Mouse (Mus musculus): Measurements from ENCODE around the gene Olfr1412.

The Olfr1412 gene

GRCm38 (mm10) chr1:92585479-92585878 is at the start of gene Olfr1412:
TSS of gene Olfr1412 (plus strand) at chr1:92585779.
- in situ Hi-C loops (cut with MboI; ENCODE audit: unreplicated experiment in 2 of 2), result no loop called here

GRCm38 (mm10) chr1:92536972-92537371 is 48.6 kb upstream of the Olfr1412 start:
- in situ Hi-C loops (cut with MboI; ENCODE audit: unreplicated experiment in 2 of 2), result no loop called here

GRCm38 (mm10) chr1:92539071-92539470 is 46.5 kb upstream of the Olfr1412 start:
- in situ Hi-C loops (cut with MboI; ENCODE audit: unreplicated experiment in 2 of 2), result no loop called here

DNA sequence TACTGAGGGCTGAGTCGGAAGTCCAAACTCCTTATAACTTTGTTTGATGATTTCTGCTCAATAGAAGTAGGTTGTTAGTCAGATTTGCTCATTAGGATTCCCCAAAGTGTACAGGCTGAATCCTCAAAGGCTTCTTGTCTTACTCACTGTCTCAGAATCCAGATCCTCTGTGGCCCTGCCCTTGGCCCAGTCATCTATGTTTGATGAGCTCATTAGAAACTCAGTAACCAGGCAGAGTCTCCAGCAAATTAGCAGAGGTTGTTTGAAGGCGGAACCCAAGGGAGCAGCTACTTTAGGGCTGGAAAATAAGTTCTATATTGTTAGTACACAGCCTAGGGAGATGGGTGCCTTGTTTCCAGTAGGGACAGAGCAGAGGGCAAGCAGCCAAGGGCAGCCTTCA is 39.6 kb upstream of the Olfr1412 start:
- in situ Hi-C loops (cut with MboI; ENCODE audit: unreplicated experiment in 2 of 2), result no loop called here

- in situ Hi-C loops (cut with MboI; ENCODE audit: unreplicated experiment in 2 of 2), result no loop called here
Measured at GRCm38 (mm10) chr1:92571022-92571421, 14.6 kb upstream of the Olfr1412 start, which contains the start of gene Olfr1413. TSS of gene Olfr1413 (plus strand) at chr1:92571322.

DNA sequence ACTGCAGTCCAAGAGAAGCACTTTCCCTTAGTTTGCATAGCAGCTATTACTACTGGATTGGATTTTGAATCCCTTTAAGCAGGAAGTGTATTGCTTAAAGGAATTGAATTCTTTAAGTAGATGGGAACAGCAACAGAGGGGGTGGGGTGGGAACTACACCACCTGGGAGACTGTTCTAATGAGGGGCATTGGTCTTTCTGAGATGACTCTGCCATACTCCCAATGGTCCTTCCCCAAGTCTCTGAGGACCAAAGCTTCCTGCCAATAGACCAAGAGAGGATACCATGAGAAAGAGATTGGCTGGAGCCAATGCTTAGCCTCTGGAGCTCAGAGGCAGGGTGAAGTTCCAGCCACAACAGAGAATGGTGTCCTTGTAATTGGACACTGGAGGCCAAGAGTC is 8.5 kb downstream of the Olfr1412 start, which contains the start of gene Olfr1411:
TSS of gene Olfr1411 (plus strand) at position 301 of the 400 bp plus-strand sequence.
- in situ Hi-C loops (cut with MboI; ENCODE audit: unreplicated experiment in 2 of 2), result no loop called here

GRCm38 (mm10) chr1:92596019-92596418 is 10.4 kb downstream of the Olfr1412 start:
- in situ Hi-C loops (cut with MboI; ENCODE audit: unreplicated experiment in 2 of 2), result no loop called here

DNA sequence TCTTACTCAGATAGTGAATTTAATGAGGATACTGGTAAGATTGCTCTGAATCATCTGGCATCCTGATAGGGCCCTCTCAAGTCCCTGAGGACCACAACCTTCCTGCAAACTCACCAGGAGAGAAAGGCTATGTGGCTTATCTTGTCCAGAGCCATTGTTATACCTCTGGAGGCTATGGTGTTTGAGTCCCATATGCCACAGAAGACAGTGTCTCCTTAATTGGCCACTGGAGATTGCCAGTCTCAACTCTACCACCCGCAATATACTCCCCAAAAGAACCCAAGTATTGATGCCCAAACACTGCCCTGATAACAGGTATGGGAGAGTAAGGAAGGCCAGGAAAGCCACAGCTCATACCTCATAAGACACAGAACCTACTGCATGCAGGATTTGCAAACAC is 19.9 kb downstream of the Olfr1412 start, which contains the start of gene Olfr1410:
TSS of gene Olfr1410 (plus strand) at position 301 of the 400 bp plus-strand sequence.
- in situ Hi-C loops (cut with MboI; ENCODE audit: unreplicated experiment in 2 of 2), result loop anchor here in 1 of 2 experiments (25.0 kb wide), 1 partner anchor 232 kb away; the partner anchor contains the start of gene Gpc1

DNA sequence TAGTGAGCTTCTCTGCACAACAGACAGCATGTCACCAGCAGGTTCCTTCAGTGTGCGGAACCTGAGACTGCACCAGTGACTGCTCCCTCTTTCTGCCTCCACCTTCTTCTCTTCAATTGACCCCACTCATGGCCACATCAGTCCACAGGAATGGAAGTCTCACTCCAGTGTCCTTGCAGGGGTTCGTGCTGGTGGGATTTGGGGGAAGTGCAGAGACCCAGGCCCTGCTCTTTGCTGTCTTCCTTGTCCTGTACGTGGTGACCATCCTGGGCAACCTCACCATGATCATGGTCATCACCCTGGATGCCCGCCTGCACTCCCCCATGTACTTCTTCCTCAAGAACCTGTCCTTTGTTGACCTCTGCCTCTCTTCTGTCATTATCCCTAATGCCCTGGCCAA is 22.1 kb downstream of the Olfr1412 start:
- in situ Hi-C loops (cut with MboI; ENCODE audit: unreplicated experiment in 2 of 2), result loop anchor here in 1 of 2 experiments (25.0 kb wide), 1 partner anchor 230 kb away; the partner anchor contains the start of gene Gpc1

- in situ Hi-C loops (cut with MboI; ENCODE audit: unreplicated experiment in 2 of 2), result loop anchor here (5.0 to 25.0 kb wide), 6 partner anchors 226 to 1186 kb away; partner anchors contain the start of gene Gpc1 (in 1 of the 2)
Measured at GRCm38 (mm10) chr1:92611008-92611407, 25.4 kb downstream of the Olfr1412 start.

- in situ Hi-C loops (cut with MboI; ENCODE audit: unreplicated experiment in 2 of 2), result loop anchor here (5.0 to 25.0 kb wide), 6 partner anchors 224 to 1188 kb away; partner anchors contain the start of gene Gpc1 (in 1 of the 2)
Measured at GRCm38 (mm10) chr1:92613175-92613574, 27.6 kb downstream of the Olfr1412 start.

DNA sequence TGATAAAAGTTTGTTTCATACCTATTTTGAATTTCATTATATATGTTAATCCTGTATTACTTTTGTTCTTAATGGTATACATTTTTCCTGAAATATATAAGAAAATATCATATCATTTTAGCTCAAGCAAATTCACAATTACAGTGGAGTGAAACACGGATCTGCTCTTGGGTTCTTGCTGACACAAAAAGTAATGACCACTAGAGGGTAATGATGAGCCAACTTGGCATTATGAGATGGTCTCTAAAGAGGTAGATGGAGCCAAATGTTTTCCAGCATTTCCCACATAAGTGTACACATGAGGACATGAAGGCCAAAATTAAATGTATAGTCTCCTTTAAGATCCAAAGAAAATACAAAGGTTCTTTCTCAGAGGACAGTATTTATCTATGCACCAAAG is 28.9 kb downstream of the Olfr1412 start:
- in situ Hi-C loops (cut with MboI; ENCODE audit: unreplicated experiment in 2 of 2), result loop anchor here (5.0 to 25.0 kb wide), 6 partner anchors 223 to 1190 kb away; partner anchors contain the start of gene Gpc1 (in 1 of the 2)

DNA sequence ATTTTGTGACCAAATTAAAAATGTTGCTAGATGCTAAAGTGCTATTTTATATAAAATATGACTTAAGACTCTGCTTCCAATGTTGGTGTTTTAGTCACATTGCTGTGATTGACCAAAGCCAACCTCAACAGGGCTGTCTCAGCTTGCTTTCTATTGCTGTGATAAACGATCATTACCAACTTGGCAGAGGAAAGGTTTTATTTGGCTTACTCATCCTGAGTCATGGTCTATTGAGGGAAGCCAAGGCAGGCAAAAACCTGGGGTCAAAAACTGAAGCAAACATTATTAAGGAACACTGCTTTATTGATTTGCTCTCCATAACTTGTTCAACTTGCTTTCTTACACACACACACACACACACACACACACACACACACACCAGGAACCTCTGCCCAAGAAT is 30.5 kb downstream of the Olfr1412 start:
- in situ Hi-C loops (cut with MboI; ENCODE audit: unreplicated experiment in 2 of 2), result loop anchor here (10.0 to 25.0 kb wide), 5 partner anchors 221 to 1191 kb away; partner anchors contain the start of gene Gpc1 (in 1 of the 2)

GRCm38 (mm10) chr1:92617488-92617887 is 31.9 kb downstream of the Olfr1412 start, which contains the start of gene Olfr12:
TSS of gene Olfr12 (plus strand) at chr1:92617788.
- in situ Hi-C loops (cut with MboI; ENCODE audit: unreplicated experiment in 2 of 2), result loop anchor here (10.0 to 25.0 kb wide), 5 partner anchors 220 to 1193 kb away; partner anchors contain the start of gene Gpc1 (in 1 of the 2)

DNA sequence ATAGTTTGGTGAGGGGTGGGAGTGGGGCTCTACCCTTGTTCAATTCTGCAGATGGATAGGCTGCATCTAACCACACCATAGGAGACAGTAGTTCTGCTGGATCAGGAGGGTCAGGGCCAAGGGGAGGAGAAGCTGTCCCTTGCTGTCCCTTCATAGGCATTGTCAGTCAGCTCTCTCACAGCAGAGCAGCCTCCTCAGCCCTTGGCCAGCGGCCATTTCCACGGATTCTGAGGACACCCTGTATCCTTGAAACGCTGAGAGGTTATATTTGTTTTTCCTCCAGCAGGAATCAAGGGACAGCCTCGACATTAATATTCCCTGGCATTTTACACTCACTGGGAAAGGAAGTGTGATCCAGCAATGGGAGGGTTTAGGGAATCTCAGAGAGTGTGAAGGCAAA is 32.8 kb downstream of the Olfr1412 start:
- in situ Hi-C loops (cut with MboI; ENCODE audit: unreplicated experiment in 2 of 2), result loop anchor here (10.0 to 25.0 kb wide), 5 partner anchors 219 to 1194 kb away; partner anchors contain the start of gene Gpc1 (in 1 of the 2)

GRCm38 (mm10) chr1:92628227-92628626 is 42.6 kb downstream of the Olfr1412 start:
- in situ Hi-C loops (cut with MboI; ENCODE audit: unreplicated experiment in 2 of 2), result no loop called here

- in situ Hi-C loops (cut with MboI; ENCODE audit: unreplicated experiment in 2 of 2), result no loop called here
Measured at GRCm38 (mm10) chr1:92632196-92632595, 46.6 kb downstream of the Olfr1412 start.

- in situ Hi-C loops (cut with MboI; ENCODE audit: unreplicated experiment in 2 of 2), result no loop called here
Measured at GRCm38 (mm10) chr1:92632948-92633347, 47.4 kb downstream of the Olfr1412 start.

DNA sequence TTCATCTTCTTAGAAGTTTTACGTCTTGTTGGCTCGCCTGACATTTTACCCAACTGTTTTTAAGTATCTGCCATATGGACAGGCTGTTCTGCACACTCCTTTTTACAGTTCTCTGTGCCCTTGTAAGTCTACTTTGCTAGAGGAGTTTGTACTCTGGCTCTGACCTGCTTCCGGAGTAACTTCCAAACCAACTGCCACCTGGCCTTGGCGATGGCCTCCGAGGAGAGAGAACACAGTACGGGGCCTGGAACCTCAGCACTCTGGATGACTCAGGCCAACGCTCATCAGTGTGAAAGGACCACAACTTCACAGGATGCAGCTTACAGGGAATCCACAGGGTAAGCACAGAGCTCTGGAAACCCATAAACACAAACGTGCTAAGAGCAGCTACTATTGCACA is 48.1 kb downstream of the Olfr1412 start:
- in situ Hi-C loops (cut with MboI; ENCODE audit: unreplicated experiment in 2 of 2), result no loop called here

DNA sequence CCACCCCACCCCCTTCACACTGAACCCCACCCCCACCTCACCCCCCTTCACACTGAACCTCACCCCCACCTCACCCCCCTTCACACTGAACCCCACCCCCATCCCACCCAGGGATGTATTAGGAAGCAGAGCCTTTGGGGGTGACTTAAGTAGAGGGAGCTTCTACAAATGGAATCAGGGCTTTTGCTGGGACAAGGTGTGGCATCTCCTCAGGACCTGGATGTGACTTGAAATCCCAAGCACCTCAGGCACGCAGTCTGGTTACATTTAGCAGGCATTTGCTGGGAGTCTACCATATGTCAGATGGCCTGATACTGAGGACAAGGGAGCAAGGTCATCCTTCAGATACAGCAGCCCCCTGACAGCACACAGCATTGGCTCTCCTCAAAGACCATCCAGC is 49.0 kb downstream of the Olfr1412 start:
- in situ Hi-C loops (cut with MboI; ENCODE audit: unreplicated experiment in 2 of 2), result no loop called here

GRCm38 (mm10) chr1:92634976-92635599 is 49.5 kb downstream of the Olfr1412 start:
- in situ Hi-C loops (cut with MboI; ENCODE audit: unreplicated experiment in 2 of 2), result no loop called here

GRCm38 (mm10) chr1:92636015-92636414 is 50.4 kb downstream of the Olfr1412 start:
- in situ Hi-C loops (cut with MboI; ENCODE audit: unreplicated experiment in 2 of 2), result no loop called here

Measured in v-Abl transformed pro-B cells (cell line).